Mouse (Mus musculus) brown adipose tissue, adult 24 weeks (tissue): ENCODE results near the gene Krt18. TPM values are rescaled to one million over a fixed set of nuclear protein-coding genes. Genes with fewer than 3 reads are reported as not detected.

Experiments used
- H3K27ac ChIP-seq: fragments of 200-500 bp; replicated peaks from 2 replicates; pipeline ENCODE4 v1.5.1; 2012; ENCODE audit warnings: low read depth, mild to moderate bottlenecking, low read length
- H3K4me1 ChIP-seq: fragments of 200-500 bp; 2 replicates; pipeline ENCODE4 v1.6.1; 2012; ENCODE audit warnings: low read length, mixed read lengths; ENCODE audit not compliant: control insufficient read depth, insufficient read depth, insufficient read length
- H3K4me3 ChIP-seq: fragments of 200-500 bp; 2 replicates; pipeline ENCODE4 v1.5.1; 2012; ENCODE audit warnings: low read depth, mild to moderate bottlenecking, low read length, moderate library complexity; ENCODE audit not compliant: insufficient read depth
- polyA plus RNA-seq: library from polyadenylated mRNA; stranded (reverse); fragments of >200 nt; gene quantifications from 2 replicates; pipeline ENCODE4 v1.2.4, GENCODE M21; 2012; ENCODE audit not compliant: missing spikeins, insufficient read depth, insufficient read length

Krt18 gene
- polyA plus RNA-seq, 1 experiment: not detected

DNA sequence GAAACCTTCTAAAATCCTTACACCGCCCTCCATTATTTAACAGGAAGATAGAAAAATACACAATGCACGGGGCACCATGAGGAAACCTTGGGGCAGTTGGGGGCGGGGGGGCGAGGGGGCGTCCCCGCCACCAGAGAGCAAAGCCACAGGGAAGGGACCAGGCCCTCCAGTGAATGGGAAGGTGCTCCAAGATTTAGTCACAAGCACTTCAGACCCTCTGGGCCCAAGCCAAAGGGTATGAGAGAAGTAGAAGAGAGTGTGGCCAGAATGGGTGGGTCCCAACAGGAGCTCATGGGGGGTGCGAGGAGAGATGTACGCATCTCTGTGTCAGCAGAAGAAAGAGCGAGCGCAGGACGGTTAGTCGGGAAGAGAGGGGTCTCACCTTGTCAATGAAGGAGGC lies 24.5 kb upstream of the Krt18 start:
- Histone ChIP-seq H3K4me1 (0 out of 2 replicates have a peak, but pooled peaks cover 2% of the 10 kb centered on the region), H3K27ac (no peak overlapping the region), H3K4me3 (no peak overlapping the region)

DNA sequence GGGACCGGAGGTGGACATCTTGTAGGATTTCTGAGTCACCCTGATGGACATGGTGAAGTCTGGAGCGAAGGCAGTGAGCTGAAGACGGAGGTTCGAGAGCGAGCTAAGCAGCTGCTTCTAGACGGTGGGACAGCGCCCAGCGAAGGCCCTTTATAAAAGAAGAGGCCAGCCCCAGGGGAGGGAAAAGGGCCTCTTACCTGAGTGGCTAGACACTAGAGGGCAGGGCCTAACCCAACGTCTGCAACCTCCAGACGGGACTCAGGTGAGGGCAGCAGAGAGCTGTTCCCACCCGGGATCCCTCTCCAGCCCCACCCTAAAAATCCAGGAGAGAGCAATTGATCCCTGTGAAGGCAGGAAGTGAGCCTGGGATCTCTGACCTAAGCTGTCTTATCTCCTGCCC lies 23.8 kb upstream of the Krt18 start, which contains the start of gene Krt8:
Krt8 (minus strand) TSS at position 294 of the 400 bp plus-strand sequence.
- Histone ChIP-seq H3K4me3 (no peak within 1 kb of the TSS), H3K4me1 (0 out of 2 replicates have a peak, but pooled peaks cover 2% of the 10 kb centered on the region), H3K27ac (no peak within 1 kb of the TSS)

DNA sequence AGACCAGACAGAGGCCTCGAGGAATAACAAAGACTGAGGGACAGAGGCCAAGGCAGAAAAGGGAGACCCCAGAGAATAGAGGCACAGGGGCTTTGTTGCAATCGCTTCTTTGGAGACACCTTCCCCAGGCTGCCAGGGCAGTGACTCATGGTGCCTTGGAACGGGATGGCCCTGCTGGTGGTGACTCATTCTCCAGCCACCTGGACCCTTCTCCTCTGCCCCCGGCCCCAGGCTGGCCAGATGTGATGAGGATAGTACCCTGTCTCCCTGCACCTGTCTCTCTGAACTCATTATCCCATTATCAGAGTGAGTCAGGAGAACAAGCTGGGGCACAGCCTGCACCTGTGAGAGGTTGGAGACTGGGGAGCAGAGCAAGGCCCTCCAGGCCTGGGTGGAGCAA lies 22.7 kb upstream of the Krt18 start:
- Histone ChIP-seq H3K4me3 (no peak overlapping the region), H3K4me1 (0 out of 2 replicates have a peak, but pooled peaks cover 2% of the 10 kb centered on the region), H3K27ac (no peak overlapping the region)

GRCm38 (mm10) chr15:102006317-102006716 lies 21.7 kb upstream of the Krt18 start:
- Histone ChIP-seq H3K4me3 (no peak overlapping the region), H3K27ac (no peak overlapping the region), H3K4me1 (0 out of 2 replicates have a peak, but pooled peaks cover 2% of the 10 kb centered on the region)

GRCm38 (mm10) chr15:102007097-102008069 lies 20.6 kb upstream of the Krt18 start:
- H3K4me3 ChIP-seq: no peak overlapping the region
- H3K27ac ChIP-seq: no peak overlapping the region
- H3K4me1 ChIP-seq: 0 out of 2 replicates have a peak, but pooled peaks cover 2% of the 10 kb centered on the region

- no peak overlapping the region for H3K4me3 ChIP-seq
- no peaks in the 10 kb centered on the region for H3K4me1 ChIP-seq
- H3K27ac ChIP-seq: no peak overlapping the region
Observed at GRCm38 (mm10) chr15:102010569-102011245, 17.3 kb upstream of the Krt18 start.

DNA sequence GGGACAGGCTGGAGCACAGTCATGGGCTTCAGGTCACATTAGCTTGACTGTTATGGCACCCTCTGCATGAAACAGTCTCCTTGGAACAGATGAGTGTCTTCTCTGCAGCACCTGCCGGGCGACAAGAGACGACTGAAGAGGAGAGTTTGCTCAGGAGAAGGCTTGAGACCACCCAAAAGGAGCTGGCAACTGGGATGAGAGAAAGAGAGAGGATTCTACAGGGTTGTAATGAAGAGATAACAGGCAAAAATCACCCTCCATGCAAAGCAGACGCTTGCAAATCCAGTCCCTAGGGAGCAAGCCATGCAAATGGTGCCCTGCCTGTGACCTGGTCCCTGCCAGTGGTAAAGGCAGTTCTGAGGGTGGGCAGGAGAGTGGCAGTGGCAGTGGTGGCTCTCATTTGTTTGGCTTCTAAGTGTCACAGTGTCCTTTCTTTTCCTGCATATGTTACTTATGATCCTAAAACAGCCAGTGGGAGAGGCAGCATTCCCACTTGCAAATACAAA lies 15.7 kb upstream of the Krt18 start:
- Histone ChIP-seq H3K4me3 (no peak overlapping the region), H3K4me1 (no peaks in the 10 kb centered on the region), H3K27ac (no peak overlapping the region)

DNA sequence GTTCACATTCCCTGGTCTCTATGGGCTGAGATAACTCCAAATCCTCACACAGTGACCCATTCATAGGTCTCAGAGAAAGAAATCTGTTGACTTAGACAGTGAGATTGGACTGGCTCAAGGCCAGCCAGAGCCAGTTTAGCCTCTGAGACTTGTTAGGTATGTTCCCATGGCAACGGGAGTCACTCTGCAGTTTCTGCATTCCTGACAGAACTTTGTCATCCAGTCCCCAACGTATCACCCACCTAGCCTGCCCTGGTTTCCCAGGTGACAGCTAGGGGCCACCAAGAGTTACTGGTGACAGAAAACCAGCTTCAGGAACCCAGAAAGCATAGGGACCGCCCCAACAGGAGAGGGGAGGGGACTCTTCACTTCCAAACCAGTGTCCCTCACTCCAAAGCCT lies 14.3 kb upstream of the Krt18 start:
- Histone ChIP-seq H3K4me3 (no peak overlapping the region), H3K4me1 (no peaks in the 10 kb centered on the region), H3K27ac (no peak overlapping the region)

DNA sequence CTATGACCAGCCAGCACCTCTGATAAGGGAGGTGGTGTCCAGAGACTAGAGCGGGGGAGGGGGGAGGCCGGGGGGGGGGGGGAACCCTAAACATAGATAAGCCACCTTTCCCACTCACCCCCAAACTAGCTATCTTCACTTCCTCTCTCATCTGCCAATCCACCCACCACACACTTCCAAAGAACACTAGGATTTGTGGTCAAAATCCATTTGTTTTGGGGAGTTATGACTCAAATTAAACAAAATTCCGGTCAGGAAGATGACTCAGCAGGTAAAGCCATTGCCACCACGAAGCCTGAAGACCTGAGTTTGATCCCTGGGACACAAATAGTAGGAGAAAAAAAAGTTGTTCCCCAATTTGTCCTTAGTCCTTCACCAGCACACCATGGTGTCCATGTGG lies 13.1 kb upstream of the Krt18 start:
- H3K27ac ChIP-seq: no peak overlapping the region
- H3K4me1 ChIP-seq: no peaks in the 10 kb centered on the region
- H3K4me3 ChIP-seq: no peak overlapping the region

GRCm38 (mm10) chr15:102016096-102016495 lies 11.9 kb upstream of the Krt18 start:
- H3K27ac ChIP-seq: no peak overlapping the region
- no peak overlapping the region for H3K4me3 ChIP-seq
- H3K4me1 ChIP-seq: no peaks in the 10 kb centered on the region

DNA sequence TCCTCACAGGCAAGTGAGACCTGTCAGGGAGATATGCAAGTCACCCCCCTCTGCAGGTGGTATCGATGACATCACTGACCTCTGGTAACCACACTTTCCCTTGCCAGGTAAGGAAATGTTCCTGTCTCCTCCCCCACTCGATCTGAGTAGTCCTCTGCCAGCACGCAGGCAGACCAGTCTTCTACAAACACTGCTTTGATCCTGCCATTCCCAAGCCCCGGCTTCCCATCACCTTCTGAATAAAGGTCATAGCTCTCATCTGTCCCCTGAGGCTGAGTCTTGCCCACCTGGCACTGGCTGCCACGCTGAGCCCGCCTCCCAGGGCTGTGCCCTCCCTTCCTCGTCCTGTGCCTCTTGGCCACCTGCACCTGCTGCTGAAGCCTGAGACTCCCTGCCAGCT lies 11.2 kb upstream of the Krt18 start:
- Histone ChIP-seq H3K4me1 (no peaks in the 10 kb centered on the region), H3K27ac (no peak overlapping the region), H3K4me3 (no peak overlapping the region)

GRCm38 (mm10) chr15:102017918-102018463 lies 10.0 kb upstream of the Krt18 start:
- Histone ChIP-seq H3K4me1 (no peaks in the 10 kb centered on the region), H3K4me3 (no peak overlapping the region), H3K27ac (no peak overlapping the region)

GRCm38 (mm10) chr15:102022481-102022880 lies 5.5 kb upstream of the Krt18 start:
- Histone ChIP-seq H3K4me1 (no peaks in the 10 kb centered on the region), H3K4me3 (no peak overlapping the region), H3K27ac (no peak overlapping the region)

- Histone ChIP-seq H3K4me1 (no peaks in the 10 kb centered on the region), H3K4me3 (no peak overlapping the region), H3K27ac (no peak overlapping the region)
Observed at GRCm38 (mm10) chr15:102023888-102024287, 4.1 kb upstream of the Krt18 start.
